Mouse (Mus musculus) CD4-positive, CD25-positive, alpha-beta regulatory T cell, adult 2 months (primary cell): Measurements from ENCODE around the gene B4galnt3.

ENCODE experiments used
- DNase-seq: peaks from one replicate; pipeline ENCODE4 v3.0.0-alpha.2; 2012; ENCODE audit warnings: low read depth, low spot score

The B4galnt3 gene

DNA sequence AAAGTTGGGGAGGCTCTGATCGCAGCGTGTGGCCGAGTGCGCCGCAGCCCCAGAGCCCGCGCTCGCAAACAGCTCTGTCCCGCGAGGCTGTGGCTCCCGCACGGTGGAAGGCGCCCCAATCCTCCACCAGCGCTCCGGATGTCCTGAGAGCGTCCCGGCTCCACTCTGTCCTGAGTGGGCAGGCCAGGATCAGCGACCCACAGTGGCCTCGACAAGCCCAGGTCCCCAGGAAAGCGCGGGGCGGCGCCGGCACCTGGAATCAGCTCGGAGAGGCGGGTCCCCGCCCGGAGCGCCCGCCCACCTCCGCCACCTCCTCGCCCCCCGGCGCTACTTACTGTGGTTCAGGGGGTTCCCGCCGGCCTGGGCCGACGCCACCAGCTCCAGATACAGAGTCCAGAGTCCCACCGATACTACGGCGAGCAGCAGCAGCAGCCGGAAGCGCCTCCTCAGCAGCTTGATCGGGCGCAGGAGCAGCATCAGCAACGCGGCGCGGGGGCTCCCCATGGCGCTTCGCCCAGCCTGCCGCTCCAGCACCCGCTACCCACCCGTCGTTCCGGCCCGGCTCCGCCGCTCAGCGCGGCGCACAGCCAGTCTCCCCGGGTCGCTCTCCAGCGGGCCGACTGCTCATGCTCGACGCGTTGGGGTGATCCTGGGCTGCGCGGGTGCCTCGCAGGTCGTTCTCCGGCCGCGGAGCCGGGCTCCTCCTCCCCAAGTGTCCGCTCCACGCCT is at the start of gene B4galnt3, which contains the start of gene D330020A13Rik:
Gene B4galnt3 (minus strand): TSS at position 504 of the 729 bp plus-strand sequence.
Gene D330020A13Rik (plus strand): TSS at position 309 of the 729 bp plus-strand sequence.
- DNase-seq = peak; percentile 57

DNA sequence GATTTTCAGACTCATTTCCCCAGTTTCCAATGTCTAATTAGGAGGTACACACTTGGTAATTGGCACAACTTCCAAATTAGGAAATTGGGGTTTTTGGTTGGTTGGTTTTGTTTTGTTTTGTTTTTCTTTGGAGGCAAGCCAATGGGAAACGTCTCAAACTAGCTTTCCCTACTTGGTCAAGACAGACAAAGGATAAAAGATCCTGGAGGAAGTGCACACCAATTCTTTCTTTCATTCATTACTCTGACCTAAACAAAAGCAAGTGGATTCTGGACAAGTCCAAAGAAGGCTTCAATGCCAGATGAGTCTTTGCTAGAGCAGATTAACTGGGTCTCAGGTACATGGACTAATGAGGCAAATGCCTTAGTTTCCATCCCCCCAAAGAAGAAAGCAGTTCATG is 49.6 kb upstream of the B4galnt3 start:
- no peak for DNase-seq

DNA sequence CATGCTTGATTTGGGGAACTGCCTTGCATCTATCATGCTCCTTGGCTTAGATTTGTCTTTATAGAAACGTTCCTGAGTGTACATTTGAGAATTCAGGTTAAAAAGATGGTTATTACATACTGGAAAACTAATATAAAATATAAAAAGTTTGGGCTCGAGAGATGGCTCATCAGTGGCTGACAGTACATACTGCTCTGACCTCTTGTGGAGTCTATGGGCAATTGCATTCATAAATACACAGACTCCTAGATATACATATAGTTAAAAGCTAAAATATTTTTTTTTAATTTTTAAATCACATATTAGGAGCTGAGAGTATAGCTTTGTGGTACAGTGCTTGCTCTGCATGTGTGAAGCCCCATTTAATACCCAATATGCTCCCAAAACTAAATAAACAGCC is 38.0 kb upstream of the B4galnt3 start:
- DNase-seq = no peak

DNA sequence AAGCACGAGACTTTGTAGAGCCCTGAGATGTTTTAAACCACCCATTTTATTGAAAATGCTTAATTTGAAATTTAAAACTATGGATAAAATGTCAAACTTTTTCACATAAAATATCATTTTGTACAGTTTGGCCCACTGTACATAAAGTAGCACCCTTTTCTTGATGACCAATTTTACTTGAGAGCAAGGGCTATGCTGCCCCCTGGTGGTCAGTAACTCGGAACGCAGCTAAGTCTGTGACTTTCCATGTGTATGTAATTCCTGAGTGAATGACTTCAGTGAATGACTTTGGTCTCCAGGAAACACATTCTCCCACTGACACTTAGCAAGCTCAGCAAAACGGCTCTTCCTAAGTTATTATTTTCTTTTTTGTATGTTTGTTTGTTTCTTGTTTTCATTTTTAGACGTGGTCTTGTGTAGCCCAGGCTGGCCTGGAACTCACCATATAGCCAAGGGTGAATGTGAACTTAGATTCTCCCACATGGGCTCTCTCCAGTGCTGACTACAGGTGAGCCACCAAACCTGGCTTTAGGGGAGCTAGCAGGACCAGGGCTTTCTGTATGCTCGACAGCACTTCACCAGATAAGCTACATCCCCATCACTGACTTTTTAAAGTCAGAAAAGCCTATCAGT is 30.1 kb upstream of the B4galnt3 start:
- peak; percentile 91 for DNase-seq

DNA sequence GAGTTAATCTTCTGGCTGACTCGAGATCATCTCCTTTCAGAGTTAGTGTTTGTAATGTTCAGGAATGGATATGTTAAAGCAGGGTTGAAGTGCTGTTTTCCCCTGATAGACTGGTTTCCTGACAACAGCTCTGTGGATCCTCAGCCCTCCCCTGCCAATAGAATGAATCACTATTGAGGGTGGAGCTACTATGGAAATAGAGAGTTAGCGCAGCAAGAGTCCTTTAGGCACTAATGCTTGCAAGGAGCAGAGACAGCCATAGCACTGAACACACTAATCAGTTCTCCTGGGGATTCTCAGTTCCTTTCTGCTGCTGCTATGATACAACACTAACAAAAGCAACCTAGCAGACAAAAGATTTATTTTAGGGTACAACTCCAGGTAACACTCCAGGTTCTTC is 26.0 kb upstream of the B4galnt3 start:
- no peak for DNase-seq

DNA sequence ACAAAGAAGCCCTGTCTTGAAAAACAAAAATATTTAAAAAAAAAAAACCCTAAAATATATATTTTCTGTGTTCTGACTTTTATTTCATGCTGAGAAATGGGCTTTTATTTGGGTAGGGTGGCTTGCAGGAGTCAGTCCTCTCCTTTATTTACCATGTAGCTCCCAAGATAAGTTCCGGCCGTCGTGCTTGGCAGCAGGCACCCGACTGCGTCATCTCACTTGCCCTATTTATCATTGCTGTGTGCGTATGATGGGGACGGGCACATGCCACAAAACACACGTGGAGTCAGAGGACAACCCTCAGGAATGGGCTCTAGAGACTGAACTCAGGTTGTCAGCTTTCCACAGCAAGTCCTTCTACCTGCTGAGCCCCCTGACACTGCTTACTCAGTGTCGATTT is 24.8 kb upstream of the B4galnt3 start:
- DNase-seq = no peak

DNA sequence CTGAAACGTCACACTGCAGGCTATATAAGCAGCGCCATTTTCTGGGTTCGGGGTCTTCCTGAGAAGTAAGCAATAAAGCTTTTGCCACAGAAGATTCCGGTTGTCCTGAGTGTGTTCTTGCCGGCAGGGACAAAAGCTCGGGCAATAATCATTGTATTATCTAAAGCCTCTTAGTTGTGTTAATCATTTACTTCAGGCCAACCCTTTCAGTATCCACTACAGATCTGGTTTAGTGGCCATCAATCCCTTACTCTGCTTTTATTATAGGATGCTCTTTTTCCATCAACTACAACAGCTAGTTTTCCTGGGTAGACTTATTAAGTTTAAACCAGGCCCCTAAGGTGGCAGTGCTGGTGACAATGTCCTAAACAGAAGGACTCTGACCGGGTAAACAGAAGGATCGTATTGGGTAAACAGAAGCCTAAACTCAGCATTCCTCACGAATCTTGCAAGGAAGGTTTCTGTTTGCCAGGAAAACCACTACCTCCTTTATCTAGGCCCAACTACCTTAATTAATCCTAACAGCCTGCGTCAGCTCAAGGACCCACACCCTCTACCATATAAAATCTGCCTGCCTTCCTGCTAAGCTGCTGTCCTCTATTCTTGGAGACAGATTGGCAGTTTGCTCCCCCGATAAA is 24.1 kb upstream of the B4galnt3 start:
- no peak for DNase-seq

DNA sequence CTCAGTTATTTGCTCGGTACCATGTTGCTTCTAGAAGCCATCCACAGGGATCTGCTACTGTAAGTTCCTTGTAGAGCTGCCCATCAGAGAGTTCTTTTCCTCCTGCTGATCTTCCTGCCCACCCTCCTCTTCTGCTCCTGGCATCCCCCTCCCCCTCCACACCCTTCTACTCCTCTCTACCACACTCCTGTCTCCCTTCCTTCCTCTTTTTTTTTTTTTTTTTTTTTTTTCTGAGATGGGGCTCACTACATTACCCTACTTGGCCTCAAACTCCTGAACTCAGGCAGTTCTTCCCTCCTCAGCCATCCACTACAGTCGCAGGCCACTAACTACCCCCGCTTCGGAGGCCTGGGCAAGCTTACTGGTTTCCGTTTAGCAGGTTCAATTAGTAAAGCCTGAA is 18.1 kb upstream of the B4galnt3 start:
- DNase-seq = no peak

DNA sequence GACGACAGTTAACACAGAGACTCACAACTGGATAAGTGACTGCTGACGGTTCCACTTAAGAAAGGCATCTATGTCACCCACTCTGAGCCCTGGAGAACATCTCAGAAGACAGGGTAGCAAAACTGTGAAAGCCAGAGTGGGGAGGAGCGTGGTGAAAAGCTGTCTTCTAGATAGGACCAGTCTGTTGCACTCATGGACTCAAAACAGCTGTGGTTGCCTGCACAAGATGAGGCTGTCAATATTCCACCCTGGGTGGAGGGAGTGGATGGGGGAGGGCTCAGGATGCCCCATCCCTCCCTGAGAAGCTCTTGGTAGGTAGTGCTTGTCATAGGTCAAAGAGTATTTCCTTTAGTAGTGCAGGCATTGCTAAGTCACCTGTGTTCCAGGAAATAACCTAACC is 15.4 kb upstream of the B4galnt3 start:
- DNase-seq = no peak

DNA sequence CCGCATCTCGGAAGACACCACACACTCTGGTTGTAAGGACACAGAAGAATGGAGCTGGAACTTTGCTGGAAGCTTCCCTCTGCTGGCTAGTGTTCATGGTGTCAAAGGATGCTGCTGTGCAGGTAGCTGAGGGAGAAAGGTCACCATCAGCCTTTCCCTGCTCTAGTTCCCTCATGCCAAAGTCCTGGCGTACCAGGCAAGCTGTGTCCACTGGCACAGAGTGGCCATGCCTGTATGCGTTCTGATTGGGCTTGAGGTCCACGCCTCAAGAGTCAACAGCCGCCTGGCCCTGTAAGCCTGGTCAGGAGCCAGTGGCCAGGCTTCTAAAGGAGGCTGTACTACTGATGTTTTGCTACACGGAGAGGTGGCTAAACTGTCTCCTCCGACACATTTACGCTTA is 15.0 kb upstream of the B4galnt3 start:
- DNase-seq = no peak

DNA sequence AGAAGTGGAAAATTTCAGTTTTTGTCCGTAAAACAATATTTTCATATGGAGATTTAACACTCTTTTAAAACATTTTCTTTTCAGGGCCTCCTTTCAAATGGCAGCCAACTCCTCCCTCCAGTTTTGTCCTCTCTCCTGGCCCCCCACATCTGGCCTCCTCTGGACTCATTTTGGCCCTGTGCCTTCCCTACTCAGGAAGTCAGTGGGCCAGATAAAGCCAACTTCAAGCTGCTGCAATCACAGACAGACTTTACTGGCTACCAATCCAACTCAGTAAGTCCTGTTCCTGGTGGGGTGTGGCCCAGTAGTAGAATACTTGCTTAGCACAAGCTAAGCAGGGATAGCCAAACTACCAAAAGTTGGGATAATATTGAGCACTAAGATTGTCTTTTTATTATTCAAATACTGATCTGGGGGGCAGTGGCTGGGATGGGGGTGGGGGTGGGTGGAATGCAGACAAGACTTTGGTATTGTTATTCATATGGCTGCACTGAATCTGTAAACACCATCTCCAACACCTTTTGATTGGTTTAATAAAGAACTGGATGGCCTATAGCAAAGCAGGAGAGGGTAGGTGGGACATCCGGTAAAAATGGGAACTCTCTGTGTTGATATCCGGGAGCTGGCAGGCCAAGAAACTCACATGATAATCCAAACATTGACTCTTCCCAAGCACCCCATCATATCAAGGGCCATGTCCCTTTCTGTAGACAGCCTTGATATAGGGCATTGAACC is 12.7 kb upstream of the B4galnt3 start:
- DNase-seq = no peak

DNA sequence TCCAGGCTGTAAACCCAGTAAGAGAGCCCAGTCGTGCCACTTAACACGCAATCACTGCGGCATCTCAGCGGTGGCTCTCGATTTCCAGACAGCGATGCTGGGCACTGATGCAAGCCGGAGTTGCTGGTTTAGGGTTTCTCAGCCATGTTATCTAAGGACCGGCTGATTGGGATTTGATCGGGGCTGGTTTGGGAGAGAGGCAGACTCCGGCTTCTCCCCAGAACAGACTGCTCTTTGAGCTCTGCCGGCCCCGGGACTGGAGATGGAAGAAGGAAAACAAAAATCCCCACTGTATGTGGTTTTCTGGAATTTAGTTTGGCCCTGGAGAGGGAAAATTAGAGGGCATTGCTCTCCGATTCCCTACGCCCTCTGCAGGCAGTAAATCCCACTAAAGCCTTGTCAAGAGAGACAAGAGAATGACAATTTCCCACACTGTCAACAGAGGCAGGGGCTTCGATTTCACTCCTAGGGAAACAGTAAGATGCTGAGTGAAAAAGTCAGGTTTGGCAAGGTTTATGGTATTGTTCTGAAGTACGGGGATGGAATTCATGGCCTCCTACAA is 8.5 kb upstream of the B4galnt3 start:
- DNase-seq = no peak

DNA sequence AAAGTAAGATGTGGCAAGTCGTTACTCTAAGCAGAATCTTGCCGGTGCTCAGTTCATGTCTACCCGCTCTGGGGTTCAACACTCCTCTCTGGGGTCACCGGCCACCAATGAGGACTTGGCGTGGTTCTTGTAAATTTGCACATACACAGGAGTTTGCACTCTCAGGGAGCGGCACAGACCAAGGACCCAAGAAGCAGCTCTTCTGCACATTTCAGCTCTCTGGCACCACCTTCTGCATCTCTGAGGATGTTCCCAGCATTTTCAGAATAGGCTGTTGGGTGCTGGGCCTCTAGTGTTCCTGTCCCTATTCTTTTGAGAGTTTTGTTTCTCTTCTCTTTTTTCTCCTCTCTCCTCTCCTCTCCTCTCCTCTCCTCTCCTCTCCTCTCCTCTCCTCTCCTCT is 6.8 kb upstream of the B4galnt3 start:
- peak; percentile 60 for DNase-seq

DNA sequence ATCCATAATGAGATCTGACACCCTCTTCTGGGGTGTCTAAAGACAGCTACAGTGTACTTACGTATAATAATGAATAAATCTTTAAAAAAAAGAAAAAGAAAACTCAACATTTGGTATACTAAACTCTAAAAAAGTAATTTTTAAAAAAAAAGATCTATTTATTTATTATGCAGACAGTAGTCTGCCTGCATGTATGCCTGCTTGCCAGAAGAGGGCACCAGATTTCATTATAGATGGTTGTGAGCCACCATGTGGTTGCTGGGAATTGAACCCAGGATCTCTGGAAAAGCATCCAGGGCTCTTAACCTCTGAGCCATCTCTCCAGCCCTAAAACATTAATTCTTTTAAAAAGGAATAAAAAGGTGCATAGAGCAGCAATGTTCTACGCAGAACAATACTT is 2.2 kb upstream of the B4galnt3 start:
- DNase-seq = peak; percentile 8

DNA sequence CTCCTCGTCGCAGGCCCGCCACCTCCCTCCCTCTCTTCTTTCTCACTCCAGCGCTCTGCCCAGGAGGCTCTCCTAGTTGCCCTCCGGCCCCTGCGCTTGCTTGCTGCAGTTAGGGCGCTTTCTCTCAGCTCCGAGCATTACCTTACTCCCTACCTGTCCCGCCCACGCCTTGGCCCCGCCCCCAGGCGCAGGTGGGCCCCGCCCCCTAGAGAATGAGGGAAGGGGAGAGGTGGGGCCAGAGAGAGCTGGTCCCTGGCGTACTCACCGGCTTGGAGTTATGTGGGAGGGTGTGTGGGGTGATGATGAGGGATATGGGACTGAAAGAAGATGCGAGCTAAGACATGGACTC is 400 bp upstream of the B4galnt3 start:
- DNase-seq = peak; percentile 40

DNA sequence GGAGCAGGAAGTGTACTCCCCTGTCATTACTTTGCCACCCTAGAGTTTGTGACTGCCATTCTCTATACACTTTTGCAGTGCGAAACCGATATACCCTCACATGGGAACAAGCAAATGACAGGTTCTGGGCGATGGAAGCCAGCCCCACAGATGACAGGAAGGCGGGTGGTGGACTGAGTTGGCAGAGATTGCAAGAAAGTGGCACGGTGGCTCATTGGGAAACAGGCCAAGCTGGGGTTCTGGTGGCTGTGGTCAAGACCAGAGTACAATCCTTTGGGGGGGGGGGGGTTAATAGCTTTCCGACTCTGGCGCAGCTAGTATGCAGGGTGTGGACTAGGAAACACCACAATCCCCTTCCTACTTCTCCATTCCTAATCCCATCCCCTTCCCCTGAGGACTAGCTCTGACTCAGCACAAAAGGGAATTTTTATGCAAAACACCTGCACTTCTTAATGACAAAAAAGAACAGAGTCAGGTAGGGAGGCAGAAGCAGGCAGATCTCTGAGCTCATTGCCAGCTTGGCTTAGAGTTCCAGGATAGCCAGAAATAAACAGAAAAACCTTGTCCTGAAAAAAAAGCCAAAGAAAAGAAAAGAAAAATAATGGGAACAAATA is 2.9 kb downstream of the B4galnt3 start:
- no peak for DNase-seq

DNA sequence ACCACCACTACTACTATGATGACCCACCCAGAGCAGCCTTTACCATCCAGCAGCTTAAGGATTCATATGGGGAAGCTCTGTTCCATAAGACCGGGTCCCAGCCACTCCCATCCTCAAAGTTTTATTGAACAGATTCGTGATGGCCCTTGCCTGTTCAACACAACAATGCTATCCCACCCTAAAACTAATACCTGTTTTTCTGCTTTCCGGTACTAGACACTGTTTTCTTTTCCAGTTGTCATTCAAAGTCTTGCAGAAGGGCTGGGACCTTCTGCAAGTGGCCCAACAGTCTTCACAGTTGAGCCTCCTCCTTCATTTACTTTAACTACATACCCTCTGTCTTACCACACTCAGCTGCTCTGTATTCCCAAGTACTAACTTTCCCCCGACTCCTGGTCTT is 4.9 kb downstream of the B4galnt3 start:
- no peak for DNase-seq

DNA sequence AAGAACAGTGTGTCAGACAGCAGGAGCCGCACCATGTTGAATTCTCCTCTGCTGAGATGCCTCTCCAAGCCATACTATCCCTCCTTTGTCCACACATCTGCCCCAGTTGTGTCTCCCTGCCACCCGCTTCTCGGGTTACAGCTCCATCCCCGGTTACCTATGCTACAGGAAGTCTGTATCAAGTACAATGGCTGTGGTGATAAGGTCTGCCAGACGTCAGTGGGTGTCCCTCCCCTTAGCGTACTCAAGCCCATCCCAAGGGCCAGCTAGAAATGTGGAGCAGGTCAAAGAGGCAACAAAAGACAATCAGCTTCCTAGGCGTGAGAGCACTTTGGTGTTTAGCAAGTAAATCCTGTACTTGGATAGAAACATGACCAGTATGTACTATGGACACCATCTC is 5.8 kb downstream of the B4galnt3 start:
- no peak for DNase-seq

DNA sequence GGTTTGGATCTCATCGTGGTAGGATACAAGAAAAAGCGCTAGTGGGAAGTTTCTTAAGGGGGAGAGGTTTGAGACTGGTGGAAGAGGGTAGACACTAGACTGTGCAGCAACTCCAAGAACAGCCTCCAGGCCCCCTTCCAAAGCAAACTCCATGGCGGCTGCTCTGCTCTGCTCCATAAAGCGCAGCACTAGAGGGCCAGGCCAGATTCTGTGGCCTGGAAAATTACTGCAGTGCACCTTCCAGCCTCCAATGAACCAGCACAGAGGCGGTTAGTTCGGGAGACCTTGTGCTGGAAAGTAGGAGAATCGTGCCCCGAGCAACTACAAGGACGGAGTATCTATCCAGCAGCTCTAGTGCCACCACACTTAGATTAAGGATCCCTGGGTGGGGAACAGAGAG is 7.1 kb downstream of the B4galnt3 start:
- no peak for DNase-seq

DNA sequence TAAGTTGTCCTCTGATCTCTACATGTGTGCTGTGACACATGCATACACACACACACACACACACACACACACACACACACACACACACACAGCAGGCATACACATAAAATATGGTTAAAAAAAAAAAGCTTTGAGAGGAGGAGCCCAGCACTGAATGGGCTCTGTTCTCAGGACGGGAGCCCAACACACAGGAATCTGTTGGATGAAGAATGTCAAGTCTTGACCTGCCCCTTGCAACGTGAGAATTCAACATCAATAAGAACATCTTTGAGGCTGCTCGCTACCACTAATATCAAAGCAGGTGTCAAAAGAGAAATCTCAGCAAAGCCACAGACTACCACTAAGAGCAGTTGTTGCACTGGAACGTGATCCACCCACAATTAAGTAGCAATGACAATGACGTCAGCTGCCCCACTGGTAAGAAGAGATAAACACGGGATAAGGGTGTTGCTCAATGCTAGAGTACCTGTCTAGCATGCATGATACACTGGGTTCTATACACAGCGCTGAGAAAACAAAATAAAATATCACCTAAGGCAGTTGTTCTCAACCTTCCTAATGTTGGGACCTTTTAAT is 17.4 kb downstream of the B4galnt3 start:
- DNase-seq = no peak

DNA sequence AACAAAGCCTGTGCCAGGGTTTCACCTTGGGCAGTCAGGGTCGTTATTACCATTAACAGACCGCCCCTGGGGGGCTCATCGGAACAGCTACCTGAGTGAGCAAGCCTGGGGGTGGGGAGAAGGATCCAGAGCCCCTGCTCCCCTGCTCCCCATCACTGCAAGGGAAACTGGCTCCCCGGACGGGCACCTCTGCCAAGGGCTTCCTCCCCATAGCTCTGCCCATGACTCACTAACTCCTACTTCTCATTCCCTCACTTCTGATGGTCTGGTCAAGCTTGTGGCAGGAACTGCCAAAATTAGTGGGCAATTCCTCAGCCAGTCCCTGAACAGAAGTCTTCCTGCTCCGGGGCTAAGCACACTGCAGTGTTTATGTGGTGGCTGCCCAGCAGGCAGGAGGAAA is 19.1 kb downstream of the B4galnt3 start:
- no peak for DNase-seq
